ENCODE assay signal across 9 mouse cellular contexts in the genomic region with DNA sequence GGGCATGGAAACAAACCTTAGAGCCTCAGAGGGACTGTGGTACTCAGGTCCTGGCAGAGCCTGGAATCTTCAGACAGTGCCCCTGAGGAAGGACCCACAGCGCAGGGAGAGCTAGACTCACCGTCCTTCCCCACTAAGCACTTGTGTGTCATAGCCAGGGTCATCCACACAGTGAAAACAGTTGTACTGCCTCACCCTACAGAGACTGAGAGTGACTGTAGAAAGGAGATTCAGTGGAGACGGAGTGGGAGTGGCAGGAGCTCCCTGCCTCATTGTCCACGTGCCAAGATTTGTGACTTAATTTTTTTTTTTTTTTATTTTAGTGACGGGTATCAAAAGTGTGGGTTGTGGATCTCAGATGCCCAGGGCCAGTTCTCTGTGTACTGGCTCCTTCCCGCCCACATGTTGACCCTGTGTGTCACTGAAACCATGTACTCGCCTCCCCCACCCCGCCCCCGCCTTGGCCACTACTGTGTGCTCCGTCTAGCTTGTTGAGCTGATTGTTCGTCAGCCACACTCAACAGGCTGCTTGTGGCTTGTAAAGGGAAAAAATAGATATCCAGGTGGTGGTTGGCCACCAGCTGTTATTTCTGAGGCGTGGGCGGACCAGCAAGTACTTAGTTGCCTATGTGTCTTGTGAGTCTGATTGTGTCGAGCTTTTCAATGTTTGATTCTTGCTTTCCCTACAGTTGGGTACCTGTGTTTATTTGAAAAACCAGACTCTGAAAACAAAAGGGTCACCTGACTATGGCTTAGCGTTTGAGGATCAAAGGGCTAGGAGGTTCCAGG. TPM values are rescaled to one million over a fixed set of nuclear protein-coding genes. Genes with fewer than 3 reads are reported as not detected.
DNase-seq lines count a peak whose midpoint lies in the region; ATAC-seq and TF ChIP-seq lines count a peak whose summit lies in the region.
"Had no signal": no experiment of that assay in that cellular context is flagged by ENCODE, and none has a peak within 500 bp of the region (broad histone marks: within the 10 kb centered on the region; RNA-seq: fewer than 3 reads in every experiment).

No protein-coding gene starts in this region.

- 42% methylated on average over 15 of the region's 15 CpGs for WGBS in kidney, embryonic 14.5 days
- WGBS in kidney, adult 2 months, result 60% methylated on average over 15 of the region's 15 CpGs
- WGBS in hindbrain, embryonic 13.5 days, result 64% methylated on average over 15 of the region's 15 CpGs

- no peak overlapping the region for H3K4me2 ChIP-seq in kidney, embryonic 14.5 days (replicated peaks; ENCODE audit: low read depth, low read length)
- H3K4me2 ChIP-seq in hindbrain, embryonic 13.5 days, result no peak overlapping the region
- H3K4me2 ChIP-seq: neural tube, embryonic 12.5 days had no signal

- no peak overlapping the region for H3K4me3 ChIP-seq in kidney, embryonic 14.5 days (ENCODE audit: low read length)
- H3K4me3 ChIP-seq in kidney, adult 2 months (ENCODE audit: insufficient read depth, low read depth, low read length), result no peak overlapping the region
- H3K4me3 ChIP-seq in hindbrain, embryonic 13.5 days, result no peak overlapping the region
- H3K4me3 ChIP-seq: neural tube, embryonic 12.5 days had no signal

- no peak for TF ChIP-seq CTCF in kidney, adult 2 months (conservative IDR thresholded peaks at IDR 0.05; ENCODE audit: insufficient read depth, insufficient read length, low read depth, low read length)

- no peak overlapping the region for H3K27ac ChIP-seq in kidney, embryonic 14.5 days (ENCODE audit: low read depth, low read length)
- no peak overlapping the region for H3K27ac ChIP-seq in kidney, adult 2 months (ENCODE audit: insufficient read depth, low read depth, low read length)
- H3K27ac ChIP-seq in hindbrain, embryonic 13.5 days, result no peak overlapping the region
- H3K27ac ChIP-seq: neural tube, embryonic 12.5 days had no signal

- no peak overlapping the region for H3K9ac ChIP-seq in kidney, embryonic 14.5 days (ENCODE audit: low read depth, low read length)
- H3K9ac ChIP-seq in hindbrain, embryonic 13.5 days, result no peak overlapping the region
- H3K9ac ChIP-seq: neural tube, embryonic 12.5 days had no signal

- H3K27me3 ChIP-seq in kidney, embryonic 14.5 days (ENCODE audit: control insufficient read depth, insufficient read depth, low read length), result no peaks in the 10 kb centered on the region
- H3K27me3 ChIP-seq in kidney, adult 2 months (replicated peaks; ENCODE audit: control insufficient read depth, insufficient read depth, low read length), result no peaks in the 10 kb centered on the region
- no peaks in the 10 kb centered on the region for H3K27me3 ChIP-seq in hindbrain, embryonic 13.5 days
- H3K27me3 ChIP-seq: neural tube, embryonic 12.5 days had no signal

- H3K9me3 ChIP-seq in kidney, embryonic 14.5 days (ENCODE audit: control insufficient read depth, low read length), result no peaks in the 10 kb centered on the region
- no peaks in the 10 kb centered on the region for H3K9me3 ChIP-seq in hindbrain, embryonic 13.5 days
- H3K9me3 ChIP-seq: neural tube, embryonic 12.5 days had no signal

- H3K4me1 ChIP-seq in kidney, embryonic 14.5 days (ENCODE audit: control insufficient read depth, insufficient read depth, low read length), result peaks cover 21% of the 10 kb centered on the region
- H3K4me1 ChIP-seq in kidney, adult 2 months (ENCODE audit: control insufficient read depth, insufficient read depth, low read length), result peaks cover 10% of the 10 kb centered on the region
- H3K4me1 ChIP-seq in hindbrain, embryonic 13.5 days (replicated peaks), result peaks cover 31% of the 10 kb centered on the region

- no peaks in the 10 kb centered on the region for H3K36me3 ChIP-seq in kidney, embryonic 14.5 days (ENCODE audit: control insufficient read depth, insufficient read depth, low read length)
- no peaks in the 10 kb centered on the region for H3K36me3 ChIP-seq in kidney, adult 2 months (ENCODE audit: control insufficient read depth, insufficient read depth, low read length)
- H3K36me3 ChIP-seq in hindbrain, embryonic 13.5 days, result peaks cover 3% of the 10 kb centered on the region; the same call in 1 of the 2 replicates
- H3K36me3 ChIP-seq: neural tube, embryonic 12.5 days had no signal

- DNase-seq in kidney, adult 2 months, result no peak
- peak; percentile 2 for DNase-seq in urinary bladder, postnatal 25 days (ENCODE audit: low spot score)
- no peak for DNase-seq in urinary bladder, postnatal 36 days (ENCODE audit: low spot score in 2 of 2)
- DNase-seq in liver, result peak; percentile 20
- no peak for DNase-seq in gastrocnemius, postnatal 25 days
- DNase-seq in adrenal gland, adult 18-20 months (ENCODE audit: low spot score in 2 of 2), result no peak

- ATAC-seq in kidney, embryonic 14.5 days (ENCODE audit: low FRiP score, low TSS enrichment), result peak; percentile 81
- ATAC-seq in hindbrain, embryonic 13.5 days (ENCODE audit: low FRiP score), result no peak

- no peak for TF ChIP-seq POLR2A in kidney, adult 2 months (IDR thresholded peaks at IDR 0.05; ENCODE audit: low read depth, low read length)

RNA-seq across cellular contexts. Expression of a gene that starts 12.6 kb away (rescaled TPM):
- polyA plus RNA-seq in kidney, embryonic 14.5 days (2014; fragmentation: Nextera tagmentation; extraction: Ambion mirVana), result 34.0 and 46.7 TPM in 2 replicates
- 11.1 and 12.1 TPM in 2 replicates for polyA plus RNA-seq in kidney, adult 2 months (2012; rRNA removed)
- total RNA-seq in gastrocnemius, postnatal 25 days (2021), result 1 to 10 TPM; 1.7 to 2.5 TPM
- 1 to 10 TPM; 5.2 to 8.2 TPM for total RNA-seq in adrenal gland, adult 18-20 months (2021)
- 64.5 and 66.6 TPM in 2 replicates for polyA plus RNA-seq in hindbrain, embryonic 13.5 days (2015; fragmentation: Nextera tagmentation; extraction: Ambion mirVana)

Comparison
In these comparisons a context has a peak if more than half of its experiments do, and no peak if none do; other contexts are left out.
1. DNase-seq: peak in urinary bladder, postnatal 25 days (single experiment) and liver (single experiment); none in kidney, adult 2 months (single experiment), urinary bladder, postnatal 36 days (0 of 2), gastrocnemius, postnatal 25 days (single experiment) and adrenal gland, adult 18-20 months (0 of 2).